Mouse (Mus musculus) CD4-positive, CD25-positive, alpha-beta regulatory T cell, adult 9 weeks (primary cell): ENCODE data around the gene Lbr. TPM values are rescaled to one million over a fixed set of nuclear protein-coding genes. Genes with fewer than 3 reads are reported as not detected.

Source experiments
- polyA plus RNA-seq: library from polyadenylated mRNA; unstranded; fragments of 100-300 nt; shearing (Covaris generic); gene quantifications from one replicate; pipeline ENCODE4 v1.2.1, GENCODE M21; 2017

Gene Lbr
- 371 TPM for polyA plus RNA-seq

DNA sequence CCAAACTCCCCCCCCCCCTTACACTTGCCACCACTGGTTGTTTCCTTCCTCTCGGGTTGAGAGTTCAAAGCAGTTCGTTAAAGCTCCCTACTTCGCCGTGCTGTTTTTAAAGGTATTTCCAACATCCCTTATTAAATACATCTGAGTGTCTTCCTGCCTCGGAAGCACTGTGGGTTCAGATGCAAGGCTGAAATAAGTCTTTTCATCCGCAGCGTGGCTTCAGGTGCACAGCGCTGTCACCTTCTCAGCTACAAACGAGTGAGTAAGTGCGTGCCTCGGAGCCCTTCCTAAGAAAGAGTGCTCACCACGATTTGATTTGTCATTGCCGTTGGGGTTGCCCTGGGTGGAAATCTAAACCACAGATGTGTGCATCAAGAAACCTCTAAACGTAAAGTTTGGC is at the start of gene Lbr:
Gene Lbr (minus strand): TSS at position 266 of the 400 bp plus-strand sequence.

Other genes starting within 250 kb of the Lbr start
- gene Enah, start 176.9 kb upstream of the Lbr start, polyA plus RNA-seq: 0.27 TPM